Mouse (Mus musculus) limb, embryonic 15.5 days (tissue): ENCODE measurements around the gene Sh3gl1. TPM values are rescaled to one million over a fixed set of nuclear protein-coding genes. Genes with fewer than 3 reads are reported as not detected.
"Not testable (repeated sequence)": the region's sequence is repeated elsewhere in the genome, so short reads cannot be mapped to it uniquely, and the experiment has no call there.

Source experiments
- ATAC-seq: fragments of 200-750 bp; cut with Nextera tagmentation; 2 replicates; pipeline ENCODE4 v1.8.0; 2017; ENCODE audit warnings: low read depth, moderate TSS enrichment; ENCODE audit not compliant: insufficient number of reproducible peaks, low FRiP score, low TSS enrichment
- H3K27ac ChIP-seq: fragments of 300-500 bp; sonication (generic); 2 replicates; pipeline ENCODE4 v1.5.1; 2015; ENCODE audit warnings: moderate library complexity, mild to moderate bottlenecking, inconsistent platforms
- H3K27me3 ChIP-seq: fragments of 300-500 bp; sonication (generic); 2 replicates; pipeline ENCODE4 v1.6.1; 2015; ENCODE audit warnings: inconsistent platforms
- H3K36me3 ChIP-seq: fragments of 300-500 bp; sonication (generic); 2 replicates; pipeline ENCODE4 v1.6.1; 2015; ENCODE audit warnings: inconsistent platforms
- H3K4me1 ChIP-seq: fragments of 300-500 bp; sonication (generic); 2 replicates; pipeline ENCODE4 v1.6.1; 2015; ENCODE audit warnings: inconsistent platforms
- H3K4me2 ChIP-seq: fragments of 300-500 bp; sonication (generic); 2 replicates; pipeline ENCODE4 v1.6.1; 2015; ENCODE audit warnings: mild to moderate bottlenecking, inconsistent platforms
- H3K4me3 ChIP-seq: fragments of 300-500 bp; sonication (generic); 2 replicates; pipeline ENCODE4 v1.5.1; 2015; ENCODE audit warnings: mild to moderate bottlenecking, inconsistent platforms
- H3K9ac ChIP-seq: fragments of 300-500 bp; sonication (generic); 2 replicates; pipeline ENCODE4 v1.6.1; 2015; ENCODE audit warnings: inconsistent platforms
- H3K9me3 ChIP-seq: fragments of 300-500 bp; sonication (generic); 2 replicates; pipeline ENCODE4 v1.6.1; 2016; ENCODE audit warnings: inconsistent platforms
- WGBS: fragments of 180-500 bp; shearing (Covaris S2); methylation state at CpG from one replicate; pipeline ENCODE4 v1.1.7; 2015; 5-methylcytosine and 5-hydroxymethylcytosine counted together
- polyA plus RNA-seq: library from polyadenylated mRNA; unstranded; fragments of >200 nt; fragmentation: Nextera tagmentation; extraction: Ambion mirVana; gene quantifications from 2 replicates; pipeline ENCODE4 v1.2.1, GENCODE M21; 2015

Gene Sh3gl1
- polyA plus RNA-seq, 1 experiment from 2014 or later = 210 TPM

DNA sequence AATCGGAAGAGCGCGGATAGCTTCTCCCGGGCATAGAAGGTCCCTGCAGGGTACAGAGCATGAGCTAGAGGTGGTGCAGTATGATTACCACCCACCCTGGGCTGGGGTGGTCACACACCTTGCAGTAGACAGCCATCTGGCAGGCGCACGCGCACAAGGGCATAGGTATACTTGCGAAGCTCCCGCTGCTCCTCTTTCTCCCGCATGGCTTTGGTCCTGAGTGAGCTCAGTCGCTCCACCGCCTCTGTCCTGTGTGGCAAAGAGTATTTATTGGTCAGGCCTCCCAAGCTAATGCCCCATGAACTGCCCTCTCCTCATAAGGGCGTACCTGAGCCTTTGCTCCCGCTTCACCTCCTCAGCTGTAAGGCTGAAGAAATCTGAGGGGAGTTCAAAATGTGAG, 32.6 kb upstream of the Sh3gl1 start:
- Histone ChIP-seq H3K9ac (no peak overlapping the region), H3K27me3 (no peaks in the 10 kb centered on the region), H3K9me3 (no peaks in the 10 kb centered on the region), H3K4me1 (peaks cover 7% of the 10 kb centered on the region), H3K27ac (no peak overlapping the region), H3K36me3 (peaks cover 91% of the 10 kb centered on the region), H3K4me2 (no peak overlapping the region), H3K4me3 (no peak overlapping the region)
- WGBS = 96% methylated on average over 14 of the region's 14 CpGs
- no peak for ATAC-seq

DNA sequence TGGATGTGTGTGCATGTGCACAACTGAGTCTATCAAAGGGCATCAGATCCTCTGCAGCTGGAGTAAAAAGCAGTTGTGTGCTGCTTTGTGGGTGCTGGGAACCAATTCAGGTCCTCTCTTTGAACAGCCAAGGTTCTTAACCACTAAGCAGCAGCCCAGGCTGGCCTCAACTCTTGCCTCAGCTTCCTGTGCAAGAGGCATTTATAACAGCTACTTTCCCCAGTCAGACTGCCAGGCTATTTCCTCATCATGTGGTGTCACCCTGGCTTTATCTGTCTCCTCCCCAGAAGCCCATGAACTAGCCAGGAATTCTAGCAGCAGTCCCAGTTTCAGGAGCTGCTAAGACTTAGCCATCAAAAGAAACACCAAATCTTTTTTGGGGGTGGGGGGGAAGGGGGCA, 30.0 kb upstream of the Sh3gl1 start:
- Histone ChIP-seq H3K36me3 (peaks cover 99% of the 10 kb centered on the region), H3K4me2 (no peak overlapping the region), H3K9me3 (no peaks in the 10 kb centered on the region), H3K27ac (no peak overlapping the region), H3K4me1 (no peaks in the 10 kb centered on the region), H3K9ac (no peak overlapping the region), H3K27me3 (no peaks in the 10 kb centered on the region), H3K4me3 (no peak overlapping the region)
- ATAC-seq = no peak

DNA sequence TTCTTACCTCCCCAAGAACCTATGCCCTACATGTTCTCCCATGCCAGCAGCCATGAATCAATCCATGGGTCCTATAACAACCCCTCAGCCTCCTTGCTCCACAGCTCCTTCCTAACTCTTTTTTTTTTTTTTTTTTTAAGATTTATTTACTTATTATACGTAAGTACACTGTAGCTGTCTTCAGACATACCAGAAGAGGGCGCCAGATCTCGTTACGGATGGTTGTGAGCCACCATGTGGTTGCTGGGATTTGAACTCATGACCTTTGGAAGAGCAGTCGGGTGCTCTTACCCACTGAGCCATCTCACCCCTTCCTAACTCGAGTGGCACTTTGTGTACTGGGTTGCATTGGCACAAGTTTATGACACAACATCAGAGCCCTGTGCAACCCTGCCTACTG, 29.3 kb upstream of the Sh3gl1 start:
- H3K27ac ChIP-seq, H3K4me2 ChIP-seq, H3K9me3 ChIP-seq, H3K9ac ChIP-seq, H3K27me3 ChIP-seq, ATAC-seq, H3K4me3 ChIP-seq, H3K4me1 ChIP-seq: not testable (repeated sequence)
- WGBS = 82% methylated on average over 6 of the region's 6 CpGs
- H3K36me3 ChIP-seq = peaks cover 99% of the 10 kb centered on the region

DNA sequence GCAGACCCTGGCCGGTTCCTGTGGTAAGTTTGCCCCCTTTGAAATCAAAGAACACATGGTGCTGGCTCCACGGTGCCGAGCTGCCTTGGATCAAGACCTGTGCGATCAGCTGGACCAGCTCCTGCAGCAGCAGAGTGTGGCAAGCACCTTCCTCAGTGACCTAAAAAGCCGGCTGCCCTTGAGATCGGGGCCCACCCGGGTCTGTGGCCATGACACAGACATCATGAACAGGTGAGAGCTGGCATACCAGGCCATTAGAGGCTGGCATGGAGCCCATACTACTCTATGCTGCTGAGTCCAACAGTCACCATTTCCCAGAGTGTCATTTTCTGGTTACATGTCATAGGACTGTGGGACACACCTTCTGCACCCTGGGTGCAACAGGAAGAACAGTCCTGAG, 25.6 kb upstream of the Sh3gl1 start:
- H3K27me3 ChIP-seq = no peaks in the 10 kb centered on the region
- H3K4me2 ChIP-seq = no peak overlapping the region

DNA sequence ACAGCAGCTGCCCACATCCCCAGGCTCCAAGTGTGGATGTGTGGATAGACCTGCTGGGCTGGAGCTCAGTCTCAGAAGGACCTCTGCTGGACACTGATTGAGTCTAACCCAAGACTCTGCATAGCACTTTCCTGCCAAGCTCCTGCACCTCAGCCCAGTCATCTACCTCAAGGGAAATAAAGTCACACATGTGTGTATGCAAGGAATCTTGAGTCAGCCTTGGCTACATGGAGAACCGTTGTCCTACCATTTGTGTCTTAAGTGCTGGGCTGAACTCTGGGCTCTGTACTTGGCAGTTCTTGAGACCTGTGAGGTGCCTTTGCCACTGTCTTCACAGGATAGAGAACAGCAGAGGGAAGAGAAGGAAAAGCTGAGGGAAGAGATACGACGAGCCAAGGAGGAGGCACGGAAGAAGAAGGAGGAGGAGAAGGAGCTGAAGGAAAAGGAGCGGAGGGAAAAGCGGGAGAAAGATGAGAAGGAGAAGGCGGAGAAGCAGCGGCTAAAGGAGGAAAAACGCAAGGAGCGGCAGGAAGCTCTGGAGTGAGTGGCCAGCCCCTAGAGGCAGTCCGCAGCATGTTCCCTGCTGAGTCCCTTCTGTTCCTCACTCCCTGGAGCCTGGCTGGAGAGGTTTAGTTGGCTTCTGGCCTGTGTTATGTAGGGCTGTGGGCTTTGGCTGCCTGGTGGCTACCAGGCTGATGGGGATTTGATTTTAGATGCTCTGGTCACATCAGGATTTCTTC, 21.1 kb upstream of the Sh3gl1 start:
- no peak for ATAC-seq
- no peak overlapping the region for H3K4me2 ChIP-seq
- H3K9me3 ChIP-seq = no peaks in the 10 kb centered on the region
- H3K9ac ChIP-seq = no peak overlapping the region
- peaks cover 66% of the 10 kb centered on the region for H3K36me3 ChIP-seq
- WGBS = 89% methylated on average over 11 of the region's 11 CpGs
- no peak overlapping the region for H3K4me3 ChIP-seq
- H3K27me3 ChIP-seq = no peaks in the 10 kb centered on the region
- H3K4me1 ChIP-seq = no peaks in the 10 kb centered on the region
- H3K27ac ChIP-seq = no peak overlapping the region

More for the DNA sequence above, 25.6 kb upstream of the Sh3gl1 start:
- no peaks in the 10 kb centered on the region for H3K4me1 ChIP-seq
- ATAC-seq = no peak
- H3K4me3 ChIP-seq = no peak overlapping the region
- H3K27ac ChIP-seq = no peak overlapping the region
- H3K9ac ChIP-seq = no peak overlapping the region
- H3K9me3 ChIP-seq = no peaks in the 10 kb centered on the region
- H3K36me3 ChIP-seq = peaks cover 99% of the 10 kb centered on the region
- 93% methylated on average over 7 of the region's 7 CpGs for WGBS

DNA sequence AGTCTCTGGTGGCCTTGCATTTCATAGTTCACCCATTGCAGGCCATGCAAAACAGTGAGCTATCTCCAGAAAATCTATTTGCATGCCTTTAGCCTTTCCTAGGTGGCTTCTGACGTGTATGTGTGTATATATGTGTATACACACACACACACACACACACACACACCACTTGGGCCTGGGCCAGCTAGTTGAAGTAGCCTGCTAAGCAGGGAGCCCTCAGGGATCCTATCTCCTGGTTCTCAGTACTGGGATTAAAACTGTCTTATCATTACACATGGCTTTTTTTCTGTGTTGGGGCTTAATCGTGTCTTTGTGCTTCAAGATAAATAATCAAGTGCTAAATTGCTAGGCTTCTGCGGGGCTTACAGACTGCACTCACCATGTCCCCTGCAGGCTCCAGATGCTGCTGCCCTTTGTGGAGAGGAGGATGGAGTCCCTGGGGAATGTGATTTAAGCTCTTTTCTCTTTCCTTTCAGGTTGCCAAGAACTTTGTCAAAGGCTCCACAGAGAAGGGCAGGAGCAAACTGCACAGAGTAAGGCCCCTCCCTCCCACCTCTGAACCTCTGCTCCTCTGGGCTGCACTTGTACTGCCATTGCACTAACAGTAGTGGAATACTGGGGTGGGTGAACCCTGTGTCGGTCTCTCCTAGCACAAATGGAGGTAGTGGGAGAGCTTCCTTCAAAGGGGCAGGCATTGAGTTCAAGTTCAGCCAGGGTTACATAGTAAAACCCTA, 19.7 kb upstream of the Sh3gl1 start:
- no peaks in the 10 kb centered on the region for H3K27me3 ChIP-seq
- H3K27ac ChIP-seq = no peak overlapping the region
- peaks cover 62% of the 10 kb centered on the region for H3K36me3 ChIP-seq
- no peak overlapping the region for H3K4me2 ChIP-seq
- no peaks in the 10 kb centered on the region for H3K4me1 ChIP-seq
- ATAC-seq = no peak
- no peaks in the 10 kb centered on the region for H3K9me3 ChIP-seq
- H3K4me3 ChIP-seq = no peak overlapping the region
- H3K9ac ChIP-seq = no peak overlapping the region
- 78% methylated on average over 4 of the region's 4 CpGs for WGBS

DNA sequence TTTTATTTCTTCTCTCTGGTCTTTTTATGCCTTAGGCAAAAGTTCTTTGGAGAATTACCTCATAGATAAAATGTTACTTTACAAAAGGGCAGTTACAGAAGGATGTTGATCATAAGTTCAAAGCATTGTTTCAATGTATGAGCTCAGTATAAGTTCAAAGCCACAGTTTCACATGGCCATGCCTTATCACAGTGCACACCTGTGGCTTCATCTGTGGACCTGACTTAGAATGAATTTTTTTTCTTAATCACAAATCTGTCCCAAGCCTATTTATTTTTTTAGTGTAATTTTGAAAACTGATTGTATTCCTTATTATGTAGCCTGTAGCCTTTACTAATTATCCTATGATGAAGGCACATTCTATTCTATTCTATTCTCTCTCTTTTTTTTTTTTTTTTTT, 18.5 kb upstream of the Sh3gl1 start:
- no peak overlapping the region for H3K4me2 ChIP-seq
- H3K4me3 ChIP-seq = no peak overlapping the region
- H3K36me3 ChIP-seq = peaks cover 59% of the 10 kb centered on the region
- no peak for ATAC-seq
- no peaks in the 10 kb centered on the region for H3K27me3 ChIP-seq
- no peak overlapping the region for H3K9ac ChIP-seq
- H3K9me3 ChIP-seq = no peaks in the 10 kb centered on the region
- H3K4me1 ChIP-seq = no peaks in the 10 kb centered on the region
- no peak overlapping the region for H3K27ac ChIP-seq

DNA sequence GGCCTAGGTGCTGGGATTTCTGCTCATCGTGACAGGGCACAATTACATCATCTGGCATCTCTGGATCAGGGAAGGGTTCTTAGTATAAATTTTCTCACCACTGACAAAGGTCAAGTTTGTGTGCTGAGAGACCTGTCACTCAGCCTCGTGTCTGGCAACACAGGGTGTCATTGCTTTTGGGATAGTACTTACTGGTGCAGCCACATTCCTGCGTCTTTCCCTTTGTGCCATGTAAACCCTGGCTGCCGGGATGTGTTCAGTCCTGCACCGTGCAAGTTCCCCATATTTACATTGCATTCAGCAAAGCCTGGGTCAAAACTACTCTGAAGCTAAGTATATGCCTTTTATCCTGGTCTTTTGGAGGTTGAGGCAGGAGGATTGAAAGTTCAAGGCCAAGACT, 14.9 kb upstream of the Sh3gl1 start:
- H3K9ac ChIP-seq = no peak overlapping the region
- peak overlapping the region; percentile 22; the same call in 1 of the 2 replicates for H3K27ac ChIP-seq
- 80% methylated on average over 5 of the region's 5 CpGs for WGBS
- H3K27me3 ChIP-seq = no peaks in the 10 kb centered on the region
- peaks cover 60% of the 10 kb centered on the region for H3K36me3 ChIP-seq
- no peaks in the 10 kb centered on the region for H3K9me3 ChIP-seq
- no peak for ATAC-seq
- no peak overlapping the region for H3K4me3 ChIP-seq
- H3K4me2 ChIP-seq = no peak overlapping the region
- H3K4me1 ChIP-seq = no peaks in the 10 kb centered on the region

DNA sequence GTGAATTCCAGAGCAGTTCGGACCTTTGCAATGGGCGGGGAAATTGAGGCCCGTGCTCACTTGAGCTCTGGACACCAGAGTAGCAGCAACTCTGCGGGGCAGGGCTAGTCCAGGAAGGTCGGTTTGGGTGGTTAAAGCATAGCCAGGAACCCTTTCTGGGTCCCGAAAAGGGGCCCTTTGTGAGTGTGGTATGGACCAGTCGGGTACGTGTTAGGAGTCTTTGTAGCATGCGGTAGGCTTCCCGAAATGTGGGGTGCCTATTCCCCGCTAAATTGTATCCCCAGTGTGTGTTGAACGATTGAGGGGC, 4.4 kb upstream of the Sh3gl1 start:
- Histone ChIP-seq H3K4me1 (peaks cover 19% of the 10 kb centered on the region), H3K9me3 (no peaks in the 10 kb centered on the region), H3K27ac (peak overlapping the region; percentile 88), H3K9ac (peak overlapping the region; percentile 84), H3K4me2 (peak overlapping the region; percentile 74), H3K36me3 (peaks cover 25% of the 10 kb centered on the region), H3K4me3 (peak overlapping the region; percentile 87), H3K27me3 (no peaks in the 10 kb centered on the region)
- ATAC-seq = no peak
- WGBS = 1% methylated on average over 12 of the region's 12 CpGs

DNA sequence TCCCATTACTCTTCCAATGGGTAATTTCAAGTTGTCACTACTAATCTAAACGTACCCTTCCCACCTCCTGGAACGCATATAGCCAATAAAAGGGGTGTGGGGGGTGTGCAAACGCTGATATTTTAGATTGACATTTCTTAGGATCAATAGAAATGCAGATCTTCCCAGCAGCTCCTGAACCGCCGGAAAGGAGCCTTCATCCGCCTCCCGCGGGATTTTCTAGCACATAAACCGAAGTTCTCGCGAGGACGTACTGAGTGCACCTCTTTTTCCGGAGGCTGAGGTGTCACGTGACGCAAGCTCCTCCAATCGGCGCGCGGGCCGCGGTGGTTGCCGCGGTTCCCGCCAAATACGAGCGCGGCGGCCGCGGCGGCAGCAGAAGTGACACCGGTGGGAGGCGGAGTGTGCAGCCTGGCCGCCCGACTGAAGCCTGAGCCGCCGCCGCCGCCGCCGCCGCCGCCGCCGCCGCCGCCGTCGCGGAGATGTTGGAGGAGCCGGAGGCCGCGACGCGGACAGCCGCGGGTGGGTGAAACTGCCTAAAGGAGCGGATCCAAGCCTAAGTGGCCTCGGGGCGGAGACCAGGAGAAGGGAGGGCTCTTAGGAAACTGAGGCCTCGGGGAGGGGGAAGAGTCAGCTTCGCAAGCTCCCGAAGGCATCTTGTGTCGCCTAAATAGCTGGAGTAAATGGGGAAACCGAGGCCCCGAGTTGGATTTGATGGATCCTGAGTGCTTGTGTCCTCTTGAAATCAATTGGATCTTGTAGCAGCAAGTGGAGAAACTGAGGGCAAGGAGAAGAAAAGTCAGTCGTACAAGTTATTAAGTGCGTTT, 3.8 kb upstream of the Sh3gl1 start, which contains the start of gene Chaf1a:
Gene Chaf1a (plus strand): TSS at position 410 of the 827 bp plus-strand sequence.
- peak; percentile 83 for ATAC-seq
- WGBS = under 1% methylated on average over 68 of the region's 68 CpGs
- Histone ChIP-seq H3K9me3 (no peaks in the 10 kb centered on the region), H3K36me3 (peaks cover 19% of the 10 kb centered on the region), H3K27ac (peak within 1 kb of the TSS; percentile 88), H3K4me3 (peak within 1 kb of the TSS; percentile 87), H3K9ac (peak within 1 kb of the TSS; percentile 84), H3K27me3 (no peaks in the 10 kb centered on the region), H3K4me2 (peak within 1 kb of the TSS; percentile 74), H3K4me1 (peaks cover 22% of the 10 kb centered on the region)

DNA sequence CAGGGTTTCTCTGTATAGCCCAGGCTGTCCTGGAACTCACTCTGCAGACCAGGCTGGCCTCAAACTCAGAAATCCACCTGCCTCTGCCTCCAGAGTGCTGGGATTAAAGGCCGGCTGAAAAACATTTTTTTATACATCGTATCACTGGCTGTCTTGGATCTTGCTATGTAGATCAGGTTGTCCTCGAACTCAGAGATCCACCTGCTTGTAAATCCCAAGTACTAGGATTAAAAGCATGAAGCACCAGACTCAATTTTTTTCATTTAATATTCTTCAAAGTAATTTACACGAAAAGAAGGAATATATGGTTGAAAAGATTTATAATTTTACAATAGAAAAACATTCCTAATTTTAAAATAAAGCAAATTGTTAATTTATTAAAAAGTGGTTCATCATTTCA, 2.9 kb upstream of the Sh3gl1 start:
- Histone ChIP-seq H3K4me2 (peak overlapping the region; percentile 74; the same call in 1 of the 2 replicates), H3K27ac (no peak overlapping the region), H3K4me1 (peaks cover 31% of the 10 kb centered on the region), H3K27me3 (no peaks in the 10 kb centered on the region), H3K36me3 (peaks cover 15% of the 10 kb centered on the region), H3K9me3 (no peaks in the 10 kb centered on the region), H3K4me3 (0 out of 2 replicates have a peak overlapping the region, but pooled peaks have one; percentile 87), H3K9ac (no peak overlapping the region)
- no peak for ATAC-seq
- 77% methylated on average over 4 of the region's 4 CpGs for WGBS
